Mouse (Mus musculus) kidney, postnatal 36 days (tissue): ENCODE data around the gene Pth2.

Experiments used
- DNase-seq, 2 experiments: peaks; one replicate each; pipeline ENCODE4 v3.0.0; 2021 to 2022; ENCODE audit warnings: mixed read lengths in 2 of 2

Gene Pth2

GRCm38 (mm10) chr7:45174567-45175280 lies 6.1 kb upstream of the Pth2 start:
- no peak for DNase-seq

- DNase-seq = no peak
These were observed 5.4 kb upstream of the Pth2 start for GRCm38 (mm10) chr7:45175398-45175797.

- DNase-seq = no peak
These were observed 4.9 kb upstream of the Pth2 start for GRCm38 (mm10) chr7:45175929-45176328.

- DNase-seq = no peak
These were observed 4.4 kb upstream of the Pth2 start for GRCm38 (mm10) chr7:45176356-45176755.

GRCm38 (mm10) chr7:45178550-45178949 lies 2.2 kb upstream of the Pth2 start:
- no peak for DNase-seq

- no peak for DNase-seq
These were observed 1.3 kb upstream of the Pth2 start, which contains the start of gene Gfy for GRCm38 (mm10) chr7:45179469-45179868. Gfy (minus strand) TSS chr7:45179569.

GRCm38 (mm10) chr7:45181540-45181939 lies 745 bp downstream of the Pth2 start:
- DNase-seq = peak in 1 of 2 experiments; percentile 38

GRCm38 (mm10) chr7:45182199-45182601 lies 1.4 kb downstream of the Pth2 start:
- DNase-seq = peak; percentile 92 to 94

- DNase-seq = peak; percentile 40 to 41
These were observed 1.8 kb downstream of the Pth2 start for GRCm38 (mm10) chr7:45182606-45183005.

- no peak for DNase-seq
These were observed 2.9 kb downstream of the Pth2 start for GRCm38 (mm10) chr7:45183672-45184071.

GRCm38 (mm10) chr7:45185921-45186320 lies 5.1 kb downstream of the Pth2 start:
- DNase-seq = no peak

- DNase-seq = no peak
These were observed 8.8 kb downstream of the Pth2 start for GRCm38 (mm10) chr7:45189600-45189999.

- no peak for DNase-seq
These were observed 9.4 kb downstream of the Pth2 start for GRCm38 (mm10) chr7:45190186-45190585.

GRCm38 (mm10) chr7:45191161-45191560 lies 10.4 kb downstream of the Pth2 start:
- no peak for DNase-seq

- no peak for DNase-seq
These were observed 11.1 kb downstream of the Pth2 start for GRCm38 (mm10) chr7:45191803-45192363.

GRCm38 (mm10) chr7:45192585-45193310 lies 12.0 kb downstream of the Pth2 start:
- DNase-seq = no peak

- DNase-seq = no peak
These were observed 12.6 kb downstream of the Pth2 start for GRCm38 (mm10) chr7:45193406-45193805.

- DNase-seq = no peak
These were observed 13.3 kb downstream of the Pth2 start for GRCm38 (mm10) chr7:45193871-45194785.

GRCm38 (mm10) chr7:45195341-45196175 lies 14.8 kb downstream of the Pth2 start:
- DNase-seq = no peak

- DNase-seq = no peak
These were observed 15.4 kb downstream of the Pth2 start for GRCm38 (mm10) chr7:45196176-45196535.

- no peak for DNase-seq
These were observed 16.2 kb downstream of the Pth2 start for GRCm38 (mm10) chr7:45196994-45197393.

GRCm38 (mm10) chr7:45198435-45198834 lies 17.6 kb downstream of the Pth2 start:
- peak; percentile 78 to 87 for DNase-seq
